In genomic region chr2:69426081-69426480, GRCm38 (mm10) we compare ENCODE assay signal across 28 mouse cellular contexts. TPM values are rescaled to one million over a fixed set of nuclear protein-coding genes. Genes with fewer than 3 reads are reported as not detected.
DNase-seq lines count a peak whose midpoint lies in the region; ATAC-seq and TF ChIP-seq lines count a peak whose summit lies in the region.
"Had no signal": no experiment of that assay in that cellular context is flagged by ENCODE, and none has a peak within 500 bp of the region (broad histone marks: within the 10 kb centered on the region; RNA-seq: fewer than 3 reads in every experiment).

No protein-coding gene starts in this region.

- H3K4me3 ChIP-seq in forebrain, embryonic 14.5 days (ENCODE audit: low read depth, low read length): no peak overlapping the region
- H3K4me3 ChIP-seq in forebrain, embryonic 13.5 days: no peak overlapping the region
- H3K4me3 ChIP-seq in hindbrain, postnatal 0 days (ENCODE audit: low read length): no peak overlapping the region
- no peak overlapping the region for H3K4me3 ChIP-seq in hindbrain, embryonic 16.5 days (ENCODE audit: low read length)
- H3K4me3 ChIP-seq: embryonic facial prominence, embryonic 13.5 days; embryonic facial prominence, embryonic 15.5 days; erythroblast, embryonic 14.5 days; forebrain, embryonic 10.5 days; forebrain, embryonic 12.5 days had no signal

- no peak overlapping the region for H3K4me2 ChIP-seq in forebrain, embryonic 14.5 days (ENCODE audit: low read length)
- no peak overlapping the region for H3K4me2 ChIP-seq in forebrain, embryonic 13.5 days
- no peak overlapping the region for H3K4me2 ChIP-seq in hindbrain, postnatal 0 days (ENCODE audit: low read depth, low read length)
- H3K4me2 ChIP-seq in hindbrain, embryonic 16.5 days (ENCODE audit: low read length): no peak overlapping the region
- H3K4me2 ChIP-seq: embryonic facial prominence, embryonic 13.5 days; embryonic facial prominence, embryonic 15.5 days; forebrain, embryonic 12.5 days had no signal

- ATAC-seq in forebrain, embryonic 14.5 days: no peak
- no peak for ATAC-seq in forebrain, embryonic 13.5 days
- ATAC-seq in hindbrain, postnatal 0 days: no peak
- no peak for ATAC-seq in hindbrain, embryonic 16.5 days
- ATAC-seq: activated CD4-positive, CD25-positive, alpha-beta regulatory T cell, adult 4 months; CD4-positive, CD25-positive, alpha-beta regulatory T cell, adult 4 months; forebrain, embryonic 16.5 days; Patski had no signal

- no peaks in the 10 kb centered on the region for H3K27me3 ChIP-seq in forebrain, embryonic 14.5 days (replicated peaks; ENCODE audit: control insufficient read depth, insufficient read depth, low read length)
- H3K27me3 ChIP-seq in forebrain, embryonic 13.5 days: peaks cover 12% of the 10 kb centered on the region; the same call in 1 of the 2 replicates
- no peaks in the 10 kb centered on the region for H3K27me3 ChIP-seq in hindbrain, postnatal 0 days (ENCODE audit: insufficient read depth, low read length)
- no peaks in the 10 kb centered on the region for H3K27me3 ChIP-seq in hindbrain, embryonic 16.5 days (replicated peaks; ENCODE audit: control insufficient read depth, insufficient read depth, low read length)
- H3K27me3 ChIP-seq: CH12.LX; embryonic facial prominence, embryonic 15.5 days; Patski had no signal

- no peak overlapping the region for H3K9ac ChIP-seq in forebrain, embryonic 14.5 days (ENCODE audit: low read length)
- no peak overlapping the region for H3K9ac ChIP-seq in forebrain, embryonic 13.5 days
- no peak overlapping the region for H3K9ac ChIP-seq in hindbrain, postnatal 0 days (replicated peaks; ENCODE audit: low read length)
- no peak overlapping the region for H3K9ac ChIP-seq in hindbrain, embryonic 16.5 days (ENCODE audit: low read depth, low read length)
- H3K9ac ChIP-seq: embryonic facial prominence, embryonic 13.5 days; embryonic facial prominence, embryonic 15.5 days; forebrain, embryonic 12.5 days had no signal

- no peaks in the 10 kb centered on the region for H3K4me1 ChIP-seq in forebrain, embryonic 14.5 days (ENCODE audit: control insufficient read depth, insufficient read depth, low read length)
- H3K4me1 ChIP-seq in forebrain, embryonic 13.5 days: no peaks in the 10 kb centered on the region
- H3K4me1 ChIP-seq in hindbrain, postnatal 0 days (ENCODE audit: insufficient read depth, low read length): no peaks in the 10 kb centered on the region
- H3K4me1 ChIP-seq in hindbrain, embryonic 16.5 days (ENCODE audit: control insufficient read depth, insufficient read depth, low read depth, low read length): no peaks in the 10 kb centered on the region
- H3K4me1 ChIP-seq: embryonic facial prominence, embryonic 13.5 days; embryonic facial prominence, embryonic 15.5 days; forebrain, embryonic 10.5 days; forebrain, embryonic 12.5 days had no signal

- TF ChIP-seq CTCF in hindbrain, postnatal 0 days (IDR thresholded peaks at IDR 0.05; ENCODE audit: low read depth): no peak

- no peaks in the 10 kb centered on the region for H3K36me3 ChIP-seq in forebrain, embryonic 14.5 days (ENCODE audit: control insufficient read depth, insufficient read depth, low read length)
- H3K36me3 ChIP-seq in forebrain, embryonic 13.5 days (ENCODE audit: poor library complexity, severe bottlenecking): no peaks in the 10 kb centered on the region
- no peaks in the 10 kb centered on the region for H3K36me3 ChIP-seq in hindbrain, postnatal 0 days (ENCODE audit: insufficient read depth, low read length)
- no peaks in the 10 kb centered on the region for H3K36me3 ChIP-seq in hindbrain, embryonic 16.5 days (ENCODE audit: control insufficient read depth, insufficient read depth, low read length)
- H3K36me3 ChIP-seq: embryonic facial prominence, embryonic 13.5 days; embryonic facial prominence, embryonic 15.5 days; forebrain, embryonic 12.5 days; G1E had no signal

- no peak overlapping the region for H3K27ac ChIP-seq in forebrain, embryonic 14.5 days (ENCODE audit: low read depth, low read length)
- no peak overlapping the region for H3K27ac ChIP-seq in forebrain, embryonic 13.5 days
- H3K27ac ChIP-seq in hindbrain, postnatal 0 days: no peak overlapping the region
- no peak overlapping the region for H3K27ac ChIP-seq in hindbrain, embryonic 16.5 days (ENCODE audit: low read depth, low read length)
- H3K27ac ChIP-seq: embryonic facial prominence, embryonic 13.5 days; embryonic facial prominence, embryonic 15.5 days; forebrain, embryonic 10.5 days; forebrain, embryonic 12.5 days had no signal

- no peaks in the 10 kb centered on the region for H3K9me3 ChIP-seq in forebrain, embryonic 14.5 days (replicated peaks; ENCODE audit: control insufficient read depth, low read length)
- no peaks in the 10 kb centered on the region for H3K9me3 ChIP-seq in forebrain, embryonic 13.5 days (replicated peaks)
- H3K9me3 ChIP-seq in hindbrain, postnatal 0 days (ENCODE audit: low read length): no peaks in the 10 kb centered on the region
- H3K9me3 ChIP-seq in hindbrain, embryonic 16.5 days (ENCODE audit: control insufficient read depth, low read length): no peaks in the 10 kb centered on the region
- H3K9me3 ChIP-seq: embryonic facial prominence, embryonic 13.5 days; embryonic facial prominence, embryonic 15.5 days; forebrain, embryonic 10.5 days; forebrain, embryonic 12.5 days; G1E had no signal

- DNase-seq in cerebellum, adult 9-10 months: peak; percentile 22
- DNase-seq in cerebellum, postnatal 36 days: no peak
- peak; percentile 24 for DNase-seq in forebrain, embryonic 14.5 days (ENCODE audit: low spot score)
- peak; percentile 13 for DNase-seq in hindbrain, postnatal 0 days (ENCODE audit: low spot score)
- DNase-seq in testis, postnatal 14 days (ENCODE audit: low spot score): no peak
- DNase-seq: adrenal gland, adult 8-10 months; adrenal gland, postnatal 14 days; adrenal gland, postnatal 36 days; B cell, adult 2 months; cerebellum, adult 11 months; cerebellum, adult 18-20 months; cerebellum, adult 9-11 months; cerebellum, postnatal 25 days; embryo, embryonic 11 days had no signal

- WGBS in forebrain, embryonic 14.5 days: 96% methylated on average over 1 of the region's 1 CpGs
- 92% methylated on average over 1 of the region's 1 CpGs for WGBS in forebrain, embryonic 13.5 days
- WGBS in hindbrain, postnatal 0 days: 94% methylated on average over 1 of the region's 1 CpGs
- 100% methylated on average over 1 of the region's 1 CpGs for WGBS in hindbrain, embryonic 16.5 days

RNA-seq across cellular contexts. Expression of gene Dhrs9, which starts 45.8 kb away (rescaled TPM):
- polyA plus RNA-seq in forebrain, embryonic 14.5 days (2014; fragmentation: Nextera tagmentation; extraction: Ambion mirVana): not detected in 2 replicates
- polyA plus RNA-seq in forebrain, embryonic 13.5 days (2015; fragmentation: Nextera tagmentation; extraction: Ambion mirVana): not detected in 2 replicates
- not detected in 2 replicates for total RNA-seq in hindbrain, postnatal 0 days (2014; rRNA removed)
- 0.04 TPM in 1 of 2 replicates, not detected in the other for polyA plus RNA-seq in hindbrain, postnatal 0 days (2015; fragmentation: Nextera tagmentation; extraction: Ambion mirVana)
- 0.04 TPM in 1 of 2 replicates, not detected in the other for polyA plus RNA-seq in hindbrain, embryonic 16.5 days (2015; fragmentation: Nextera tagmentation; extraction: Ambion mirVana)
- total RNA-seq: CH12.LX had no signal
- polyA plus RNA-seq: activated CD4-positive, CD25-positive, alpha-beta regulatory T cell, adult 4 months; CD4-positive, CD25-positive, alpha-beta regulatory T cell, adult 4 months; embryonic facial prominence, embryonic 11.5 days; embryonic facial prominence, embryonic 13.5 days; erythroblast, embryonic 14.5 days; forebrain, embryonic 10.5 days; forebrain, embryonic 12.5 days; forebrain, embryonic 16.5 days; G1E had no signal

Comparison
In these comparisons a context has a peak if more than half of its experiments do, and no peak if none do; other contexts are left out.
1. DNase-seq: peak in cerebellum, adult 9-10 months (single experiment), forebrain, embryonic 14.5 days (single experiment) and hindbrain, postnatal 0 days (single experiment); none in cerebellum, postnatal 36 days (0 of 2) and testis, postnatal 14 days (single experiment).